ENCODE assay signal across 9 mouse cellular contexts in the genomic region with DNA sequence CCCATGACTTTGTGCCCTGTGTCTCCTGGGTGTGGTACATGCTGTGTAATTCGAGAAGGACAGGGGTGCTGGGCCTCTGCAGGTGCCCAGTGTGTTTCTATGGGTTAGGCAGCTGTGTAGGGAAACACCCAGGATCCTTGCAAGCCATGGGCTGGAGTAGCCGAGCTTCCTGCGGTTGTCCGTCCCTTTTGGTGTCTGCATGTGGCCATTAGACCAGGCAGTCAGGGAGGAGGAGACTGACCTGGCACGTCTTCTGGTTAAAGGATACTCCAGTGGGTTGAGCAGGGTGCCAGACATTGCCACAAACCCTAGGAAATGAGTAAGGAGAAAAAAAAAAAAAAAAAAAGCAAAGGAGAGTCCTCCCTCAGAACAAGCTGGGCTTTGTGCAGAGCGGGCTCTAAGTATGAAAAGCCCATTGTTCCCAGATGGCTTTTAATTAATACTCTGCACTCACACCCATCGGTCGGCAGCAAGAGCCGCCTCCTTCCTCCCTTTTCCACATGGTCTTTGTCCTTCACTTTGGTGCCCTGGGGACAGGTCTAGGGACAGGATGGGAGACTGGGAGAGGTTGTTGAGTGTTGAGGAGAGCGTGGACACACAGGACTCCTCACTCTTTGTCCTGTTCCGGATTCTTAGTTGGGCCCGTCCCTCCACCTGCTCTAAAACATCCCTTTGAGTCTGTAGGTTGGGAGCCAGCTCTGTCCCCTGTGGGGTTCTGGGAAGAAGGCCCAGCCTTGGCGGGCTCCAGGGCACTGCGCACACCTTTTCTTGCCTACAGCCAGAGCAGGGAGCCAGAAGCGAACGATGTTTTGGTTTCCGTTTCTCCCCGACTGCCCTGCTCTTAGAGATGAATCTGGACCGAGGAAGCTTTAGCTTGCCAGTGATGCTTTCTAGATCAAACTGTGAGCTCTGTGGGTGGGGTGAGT.
A peak's percentile ranks its signal among the peaks of the same experiment; 100 is the strongest.
DNase-seq lines count a peak whose midpoint lies in the region; ATAC-seq and TF ChIP-seq lines count a peak whose summit lies in the region.
"Had no signal": no experiment of that assay in that cellular context is flagged by ENCODE, and none has a peak within 500 bp of the region (broad histone marks: within the 10 kb centered on the region; RNA-seq: fewer than 3 reads in every experiment).

No protein-coding gene starts in this region.

- H3K9me3 ChIP-seq in lung, embryonic 14.5 days (ENCODE audit: low read depth, low read length), result no peaks in the 10 kb centered on the region
- no peaks in the 10 kb centered on the region for H3K9me3 ChIP-seq in hindbrain, embryonic 11.5 days (ENCODE audit: control insufficient read depth, low read length)
- H3K9me3 ChIP-seq in neural tube, embryonic 15.5 days (replicated peaks), result no peaks in the 10 kb centered on the region
- no peaks in the 10 kb centered on the region for H3K9me3 ChIP-seq in liver, embryonic 11.5 days (ENCODE audit: control insufficient read depth, low read length)
- H3K9me3 ChIP-seq: liver, embryonic 13.5 days had no signal

- WGBS in lung, embryonic 14.5 days, result 66% methylated on average over 19 of the region's 19 CpGs
- whole genome bisulfite sequencing in hindbrain, embryonic 11.5 days, result 56% methylated on average over 19 of the region's 19 CpGs
- WGBS in neural tube, embryonic 15.5 days, result 49% methylated on average over 19 of the region's 19 CpGs
- WGBS in liver, embryonic 11.5 days, result 84% methylated on average over 19 of the region's 19 CpGs

- H3K36me3 ChIP-seq in lung, embryonic 14.5 days (ENCODE audit: insufficient read depth), result no peaks in the 10 kb centered on the region
- H3K36me3 ChIP-seq in hindbrain, embryonic 11.5 days (ENCODE audit: control insufficient read depth, insufficient read depth, low read length), result no peaks in the 10 kb centered on the region
- no peaks in the 10 kb centered on the region for H3K36me3 ChIP-seq in neural tube, embryonic 15.5 days
- no peaks in the 10 kb centered on the region for H3K36me3 ChIP-seq in liver, embryonic 11.5 days (ENCODE audit: control insufficient read depth, insufficient read depth, low read length)
- H3K36me3 ChIP-seq: liver, embryonic 13.5 days had no signal

- peak; percentile 40 for DNase-seq in lung, embryonic 14.5 days
- no peak for DNase-seq in lung, adult 18-20 months
- DNase-seq in cerebellum, adult 9-10 months, result peak; percentile 50
- DNase-seq in hindbrain, embryonic 11.5 days (ENCODE audit: low spot score), result peak; percentile 47
- no peak for DNase-seq in right cerebral cortex, postnatal 4 days
- DNase-seq in urinary bladder, adult 18-20 months (ENCODE audit: low spot score in 2 of 2), result no peak
- DNase-seq in liver, embryonic 11.5 days (ENCODE audit: low spot score), result no peak
- DNase-seq: liver, embryonic 13.5 days had no signal

- TF ChIP-seq CTCF in lung, embryonic 14.5 days (IDR thresholded peaks at IDR 0.05; ENCODE audit: low read depth), result no peak

- 0 out of 2 replicates have a peak overlapping the region, but pooled peaks have one; percentile 4 for H3K4me2 ChIP-seq in lung, embryonic 14.5 days
- H3K4me2 ChIP-seq in hindbrain, embryonic 11.5 days (replicated peaks; ENCODE audit: low read depth, low read length), result no peak overlapping the region
- H3K4me2 ChIP-seq in neural tube, embryonic 15.5 days, result no peak overlapping the region
- no peak overlapping the region for H3K4me2 ChIP-seq in liver, embryonic 11.5 days
- H3K4me2 ChIP-seq: liver, embryonic 13.5 days had no signal

- H3K4me1 ChIP-seq in lung, embryonic 14.5 days (ENCODE audit: insufficient read depth), result peaks cover 15% of the 10 kb centered on the region
- peaks cover 12% of the 10 kb centered on the region for H3K4me1 ChIP-seq in hindbrain, embryonic 11.5 days (replicated peaks; ENCODE audit: control insufficient read depth, insufficient read depth, low read length)
- H3K4me1 ChIP-seq in neural tube, embryonic 15.5 days, result peaks cover 34% of the 10 kb centered on the region
- peaks cover 3% of the 10 kb centered on the region; the same call in 1 of the 2 replicates for H3K4me1 ChIP-seq in liver, embryonic 11.5 days (replicated peaks; ENCODE audit: control insufficient read depth, insufficient read depth, low read length)

- ATAC-seq in lung, embryonic 14.5 days (ENCODE audit: insufficient read depth), result peak; percentile 45
- peak; percentile 46 for ATAC-seq in hindbrain, embryonic 11.5 days (ENCODE audit: low FRiP score)
- no peak for ATAC-seq in neural tube, embryonic 15.5 days (ENCODE audit: low FRiP score)
- no peak for ATAC-seq in liver, embryonic 11.5 days (replicated peaks; ENCODE audit: low FRiP score)

- H3K27ac ChIP-seq in lung, embryonic 14.5 days (ENCODE audit: low read depth), result peak overlapping the region; percentile 80
- H3K27ac ChIP-seq in hindbrain, embryonic 11.5 days (ENCODE audit: low read depth, low read length), result peak overlapping the region; percentile 49; the same call in 1 of the 2 replicates
- H3K27ac ChIP-seq in neural tube, embryonic 15.5 days (replicated peaks), result peak overlapping the region; percentile 66; the same call in 1 of the 2 replicates
- no peak overlapping the region for H3K27ac ChIP-seq in liver, embryonic 11.5 days (ENCODE audit: low read depth, low read length)
- H3K27ac ChIP-seq: liver, embryonic 13.5 days had no signal

- no peak overlapping the region for H3K9ac ChIP-seq in lung, embryonic 14.5 days
- H3K9ac ChIP-seq in hindbrain, embryonic 11.5 days (ENCODE audit: low read depth, low read length), result no peak overlapping the region
- H3K9ac ChIP-seq in neural tube, embryonic 15.5 days (replicated peaks), result no peak overlapping the region
- H3K9ac ChIP-seq in liver, embryonic 11.5 days (ENCODE audit: low read depth, low read length), result no peak overlapping the region
- H3K9ac ChIP-seq: liver, embryonic 13.5 days had no signal

- H3K27me3 ChIP-seq in lung, embryonic 14.5 days (ENCODE audit: insufficient read depth, low read length), result no peaks in the 10 kb centered on the region
- no peaks in the 10 kb centered on the region for H3K27me3 ChIP-seq in hindbrain, embryonic 11.5 days (ENCODE audit: control insufficient read depth, insufficient read depth, low read length)
- H3K27me3 ChIP-seq in neural tube, embryonic 15.5 days (replicated peaks), result no peaks in the 10 kb centered on the region
- no peaks in the 10 kb centered on the region for H3K27me3 ChIP-seq in liver, embryonic 11.5 days (replicated peaks; ENCODE audit: control insufficient read depth, insufficient read depth, low read length)
- H3K27me3 ChIP-seq: liver, embryonic 13.5 days had no signal

- H3K4me3 ChIP-seq in lung, embryonic 14.5 days (ENCODE audit: low read depth, low read length), result no peak overlapping the region
- H3K4me3 ChIP-seq in hindbrain, embryonic 11.5 days (ENCODE audit: low read depth, low read length), result no peak overlapping the region
- no peak overlapping the region for H3K4me3 ChIP-seq in neural tube, embryonic 15.5 days (replicated peaks)
- H3K4me3 ChIP-seq in liver, embryonic 11.5 days (ENCODE audit: low read depth, low read length), result no peak overlapping the region
- H3K4me3 ChIP-seq: liver, embryonic 13.5 days had no signal

Comparison
In these comparisons a context has a peak if more than half of its experiments do, and no peak if none do; other contexts are left out.
1. DNase-seq: peak in lung, embryonic 14.5 days (single experiment), cerebellum, adult 9-10 months (single experiment) and hindbrain, embryonic 11.5 days (single experiment); none in lung, adult 18-20 months (0 of 2), right cerebral cortex, postnatal 4 days (single experiment), urinary bladder, adult 18-20 months (0 of 2) and liver, embryonic 11.5 days (single experiment).
2. ATAC-seq: peak in lung, embryonic 14.5 days (single experiment) and hindbrain, embryonic 11.5 days (single experiment); none in neural tube, embryonic 15.5 days (single experiment) and liver, embryonic 11.5 days (single experiment).